Mouse (Mus musculus) liver, embryonic 14.5 days (tissue): ENCODE measurements around the gene Txndc9.

ENCODE experiments used
- CTCF ChIP-seq: IDR thresholded peaks from 2 replicates; pipeline ENCODE4 v1.5.1; 2016; ENCODE audit warnings: antibody characterized with exemption, low read depth, control low read depth
- EP300 ChIP-seq: IDR thresholded peaks from 2 replicates; pipeline ENCODE4 v1.6.1; 2016; ENCODE audit warnings: antibody characterized with exemption, low read depth

GRCm38 (mm10) chr1:37958516-37958915, 39.2 kb downstream of the Txndc9 start:
- TF ChIP-seq CTCF (no peak), EP300 (no peak)
